Comparison of ENCODE assay signal across 12 mouse cellular contexts in the genomic region with DNA sequence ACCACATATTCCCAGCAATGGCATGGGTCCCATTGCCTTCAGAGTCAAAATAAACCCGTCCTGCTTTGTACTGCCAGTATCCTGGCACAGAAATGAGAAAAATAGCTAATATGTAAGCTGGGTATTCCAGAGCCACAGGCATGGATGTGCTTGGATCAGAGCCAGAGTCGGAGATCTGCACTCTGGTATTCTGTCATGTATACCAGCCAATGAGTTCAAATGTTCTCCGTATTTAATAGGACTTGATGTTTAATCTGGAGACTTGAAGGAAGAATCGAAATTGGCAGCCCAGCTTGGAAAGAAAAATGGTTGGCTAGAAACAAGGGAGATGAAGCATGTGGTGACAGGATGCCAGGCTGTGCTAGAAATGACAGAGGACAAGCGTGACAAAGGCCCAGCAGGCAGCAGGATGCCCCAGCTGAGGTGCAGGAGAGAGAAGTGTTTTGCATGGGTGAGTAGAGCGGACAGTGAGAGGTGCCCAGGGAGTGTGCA. TPM values are rescaled to one million over a fixed set of nuclear protein-coding genes. Genes with fewer than 3 reads are reported as not detected.
A peak's percentile ranks its signal among the peaks of the same experiment; 100 is the strongest.
DNase-seq lines count a peak whose midpoint lies in the region; ATAC-seq and TF ChIP-seq lines count a peak whose summit lies in the region.
"Had no signal": no experiment of that assay in that cellular context is flagged by ENCODE, and none has a peak within 500 bp of the region (broad histone marks: within the 10 kb centered on the region; RNA-seq: fewer than 3 reads in every experiment).

No protein-coding gene starts in this region.

- ATAC-seq in forebrain, embryonic 13.5 days: peak; percentile 66; the same call in 1 of the 2 replicates
- no peak for ATAC-seq in forebrain, embryonic 11.5 days (replicated peaks; ENCODE audit: low FRiP score)
- peak; percentile 70 for ATAC-seq in forebrain, embryonic 16.5 days
- ATAC-seq: liver, postnatal 0 days had no signal

- H3K4me3 ChIP-seq in forebrain, embryonic 13.5 days: no peak overlapping the region
- H3K4me3 ChIP-seq in forebrain, embryonic 11.5 days (ENCODE audit: low read depth, low read length): no peak overlapping the region
- H3K4me3 ChIP-seq in layer of hippocampus, adult 2 months: no peak overlapping the region
- H3K4me3 ChIP-seq in forebrain, embryonic 16.5 days (replicated peaks; ENCODE audit: low read length): no peak overlapping the region
- H3K4me3 ChIP-seq: gastrocnemius, adult 2 months had no signal

- H3K9me3 ChIP-seq in forebrain, embryonic 13.5 days (replicated peaks): no peaks in the 10 kb centered on the region
- H3K9me3 ChIP-seq in forebrain, embryonic 11.5 days (ENCODE audit: control insufficient read depth, low read length): no peaks in the 10 kb centered on the region
- no peaks in the 10 kb centered on the region for H3K9me3 ChIP-seq in forebrain, embryonic 16.5 days (ENCODE audit: control insufficient read depth, low read length)

- H3K27ac ChIP-seq in forebrain, embryonic 13.5 days: no peak overlapping the region
- no peak overlapping the region for H3K27ac ChIP-seq in forebrain, embryonic 11.5 days (ENCODE audit: low read depth, low read length)
- no peak overlapping the region for H3K27ac ChIP-seq in layer of hippocampus, adult 2 months
- no peak overlapping the region for H3K27ac ChIP-seq in forebrain, embryonic 16.5 days (ENCODE audit: low read length)
- H3K27ac ChIP-seq: gastrocnemius, adult 2 months had no signal

- no peak for TF ChIP-seq CTCF in layer of hippocampus, adult 2 months (conservative IDR thresholded peaks at IDR 0.05)

- H3K4me2 ChIP-seq in forebrain, embryonic 13.5 days: no peak overlapping the region
- no peak overlapping the region for H3K4me2 ChIP-seq in forebrain, embryonic 11.5 days (ENCODE audit: low read depth, low read length, severe bottlenecking)
- no peak overlapping the region for H3K4me2 ChIP-seq in forebrain, embryonic 16.5 days (ENCODE audit: low read length)

- H3K36me3 ChIP-seq in forebrain, embryonic 13.5 days (ENCODE audit: poor library complexity, severe bottlenecking): no peaks in the 10 kb centered on the region
- H3K36me3 ChIP-seq in forebrain, embryonic 11.5 days (ENCODE audit: control insufficient read depth, insufficient read depth, low read length): no peaks in the 10 kb centered on the region
- no peaks in the 10 kb centered on the region for H3K36me3 ChIP-seq in forebrain, embryonic 16.5 days (ENCODE audit: control insufficient read depth, insufficient read depth)

- DNase-seq in forebrain, embryonic 11.5 days (ENCODE audit: low spot score): no peak
- DNase-seq in layer of hippocampus, postnatal 10 days (ENCODE audit: low spot score in 2 of 2): peak; percentile 27 to 52
- DNase-seq in layer of hippocampus, adult 2 months (ENCODE audit: low spot score in 2 of 2): no peak
- peak; percentile 62 to 76 for DNase-seq in kidney, postnatal 25 days
- DNase-seq in right cerebral cortex, postnatal 36 days (ENCODE audit: low spot score in 2 of 2): no peak
- no peak for DNase-seq in right cerebral cortex, adult 18-20 months
- DNase-seq: adrenal gland, postnatal 14 days; B cell, adult 2 months; gastrocnemius, adult 2 months; liver, postnatal 0 days had no signal

- no peaks in the 10 kb centered on the region for H3K4me1 ChIP-seq in forebrain, embryonic 13.5 days
- H3K4me1 ChIP-seq in forebrain, embryonic 11.5 days (replicated peaks; ENCODE audit: control insufficient read depth, insufficient read depth, low read length): no peaks in the 10 kb centered on the region
- peaks cover 15% of the 10 kb centered on the region for H3K4me1 ChIP-seq in forebrain, embryonic 16.5 days (replicated peaks; ENCODE audit: control insufficient read depth, insufficient read depth, low read length)

- 76% methylated on average over 6 of the region's 6 CpGs for WGBS in forebrain, embryonic 13.5 days
- WGBS in forebrain, embryonic 11.5 days: 73% methylated on average over 6 of the region's 6 CpGs
- WGBS in forebrain, embryonic 16.5 days: 59% methylated on average over 6 of the region's 6 CpGs

- no peaks in the 10 kb centered on the region for H3K27me3 ChIP-seq in forebrain, embryonic 13.5 days
- no peaks in the 10 kb centered on the region for H3K27me3 ChIP-seq in forebrain, embryonic 11.5 days (ENCODE audit: control insufficient read depth, insufficient read depth, low read length)
- no peaks in the 10 kb centered on the region for H3K27me3 ChIP-seq in forebrain, embryonic 16.5 days (replicated peaks; ENCODE audit: control insufficient read depth, insufficient read depth, low read length)

- H3K9ac ChIP-seq in forebrain, embryonic 13.5 days: no peak overlapping the region
- no peak overlapping the region for H3K9ac ChIP-seq in forebrain, embryonic 11.5 days (ENCODE audit: low read length)
- no peak overlapping the region for H3K9ac ChIP-seq in forebrain, embryonic 16.5 days (replicated peaks; ENCODE audit: low read depth, low read length)
- H3K9ac ChIP-seq: liver, postnatal 0 days had no signal

RNA-seq across cellular contexts. Expression of gene Rpp40, which starts 25.6 kb away (rescaled TPM):
- polyA plus RNA-seq in forebrain, embryonic 13.5 days (2015; fragmentation: Nextera tagmentation; extraction: Ambion mirVana): 10.5 and 12.7 TPM in 2 replicates
- 19.8 and 21.7 TPM in 2 replicates for polyA plus RNA-seq in forebrain, embryonic 11.5 days (2014; fragmentation: Nextera tagmentation; extraction: Ambion mirVana)
- 1 to 10 TPM; 4.0 to 5.0 TPM for total RNA-seq in layer of hippocampus, postnatal 10 days (2021)
- total RNA-seq in layer of hippocampus, adult 2 months (2021): 1 to 10 TPM; 7.5 to 9.1 TPM
- 7.4 and 8.2 TPM in 2 replicates for polyA plus RNA-seq in forebrain, embryonic 16.5 days (2015; fragmentation: Nextera tagmentation; extraction: Ambion mirVana)

Comparison
In these comparisons a context has a peak if more than half of its experiments do, and no peak if none do; other contexts are left out.
1. DNase-seq: peak in layer of hippocampus, postnatal 10 days (2 of 2) and kidney, postnatal 25 days (2 of 2); none in forebrain, embryonic 11.5 days (single experiment), layer of hippocampus, adult 2 months (0 of 2), right cerebral cortex, postnatal 36 days (0 of 2) and right cerebral cortex, adult 18-20 months (single experiment).